ENCODE assay signal across 8 mouse cellular contexts in the genomic region with DNA sequence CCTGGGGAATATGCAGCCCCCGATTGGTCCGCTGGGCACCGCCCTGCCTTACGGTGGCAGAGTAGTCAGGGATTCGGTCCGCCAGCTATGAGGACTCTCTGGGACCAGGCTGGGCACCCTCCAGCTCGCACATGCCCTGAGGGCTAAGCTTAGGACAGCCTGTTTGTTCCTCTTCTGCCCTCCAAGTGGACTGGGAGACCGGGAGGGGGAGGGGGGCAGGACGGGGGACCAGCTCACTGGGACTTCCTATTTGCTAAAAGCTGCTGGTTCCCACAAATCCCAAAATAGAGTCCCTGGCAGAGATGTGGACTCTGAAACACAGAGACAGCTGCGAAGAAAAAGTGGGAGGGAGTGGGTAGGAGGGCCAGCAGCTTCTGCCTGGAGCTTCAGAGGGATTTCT.
A peak's percentile ranks its signal among the peaks of the same experiment; 100 is the strongest.
DNase-seq lines count a peak whose midpoint lies in the region; ATAC-seq and TF ChIP-seq lines count a peak whose summit lies in the region.

No protein-coding gene starts in this region.

- no peak overlapping the region for H3K27ac ChIP-seq in heart, embryonic 12.5 days (ENCODE audit: poor library complexity, severe bottlenecking)
- peak overlapping the region; percentile 61; the same call in 1 of the 2 replicates for H3K27ac ChIP-seq in layer of hippocampus, adult 2 months
- H3K27ac ChIP-seq in midbrain, postnatal 0 days (ENCODE audit: low read depth, low read length): no peak overlapping the region

- H3K9me3 ChIP-seq in heart, embryonic 12.5 days (replicated peaks): no peaks in the 10 kb centered on the region
- H3K9me3 ChIP-seq in midbrain, postnatal 0 days (ENCODE audit: low read length): no peaks in the 10 kb centered on the region

- no peak for ATAC-seq in heart, embryonic 12.5 days (ENCODE audit: insufficient number of reproducible peaks, low FRiP score)
- ATAC-seq in granulocyte monocyte progenitor cell, adult 5-6 weeks (replicated peaks; ENCODE audit: poor library complexity, severe bottlenecking): no peak
- ATAC-seq in midbrain, postnatal 0 days (ENCODE audit: low FRiP score): no peak

- no peak overlapping the region for H3K4me2 ChIP-seq in heart, embryonic 12.5 days
- H3K4me2 ChIP-seq in midbrain, postnatal 0 days (ENCODE audit: low read depth, low read length, poor library complexity, severe bottlenecking): no peak overlapping the region

- H3K4me1 ChIP-seq in heart, embryonic 12.5 days (replicated peaks): peaks cover 13% of the 10 kb centered on the region
- H3K4me1 ChIP-seq in midbrain, postnatal 0 days (ENCODE audit: insufficient read depth, low read length): no peaks in the 10 kb centered on the region

- H3K4me3 ChIP-seq in heart, embryonic 12.5 days: no peak overlapping the region
- H3K4me3 ChIP-seq in layer of hippocampus, adult 2 months: peak overlapping the region; percentile 36
- H3K4me3 ChIP-seq in midbrain, postnatal 0 days (ENCODE audit: low read depth, low read length): no peak overlapping the region

- no peaks in the 10 kb centered on the region for H3K36me3 ChIP-seq in heart, embryonic 12.5 days
- no peaks in the 10 kb centered on the region for H3K36me3 ChIP-seq in midbrain, postnatal 0 days (ENCODE audit: insufficient read depth, low read length)

- H3K27me3 ChIP-seq in heart, embryonic 12.5 days (replicated peaks): no peaks in the 10 kb centered on the region
- H3K27me3 ChIP-seq in midbrain, postnatal 0 days (ENCODE audit: insufficient read depth, low read length): no peaks in the 10 kb centered on the region

- TF ChIP-seq CTCF in layer of hippocampus, adult 2 months (conservative IDR thresholded peaks at IDR 0.05): no peak
- no peak for TF ChIP-seq CTCF in midbrain, postnatal 0 days (IDR thresholded peaks at IDR 0.05)

- no peak overlapping the region for H3K9ac ChIP-seq in heart, embryonic 12.5 days
- H3K9ac ChIP-seq in midbrain, postnatal 0 days (replicated peaks; ENCODE audit: low read length, poor library complexity, severe bottlenecking): no peak overlapping the region

- WGBS in heart, embryonic 12.5 days: 67% methylated on average over 10 of the region's 10 CpGs
- 61% methylated on average over 10 of the region's 10 CpGs for WGBS in midbrain, postnatal 0 days

- peak; percentile 98 for DNase-seq in heart, adult 11 months
- DNase-seq in gastrocnemius, postnatal 10 days: peak; percentile 77
- peak; percentile 58 to 62 for DNase-seq in layer of hippocampus, adult 2 months (ENCODE audit: low spot score in 2 of 2)
- DNase-seq in lung, postnatal 25 days (ENCODE audit: low spot score): peak; percentile 35
- no peak for DNase-seq in embryo, embryonic 9.5 days (ENCODE audit: extremely low spot score)
- no peak for DNase-seq in midbrain, postnatal 0 days (ENCODE audit: low spot score)

Comparison
In these comparisons a context has a peak if more than half of its experiments do, and no peak if none do; other contexts are left out.
1. DNase-seq: peak in heart, adult 11 months (single experiment), gastrocnemius, postnatal 10 days (single experiment), layer of hippocampus, adult 2 months (2 of 2) and lung, postnatal 25 days (single experiment); none in embryo, embryonic 9.5 days (single experiment) and midbrain, postnatal 0 days (single experiment).